8 mouse cellular contexts compared by ENCODE assay signal in genomic region chr7:65692883-65693282, GRCm38 (mm10). TPM values are rescaled to one million over a fixed set of nuclear protein-coding genes. Genes with fewer than 3 reads are reported as not detected.
DNase-seq lines count a peak whose midpoint lies in the region; ATAC-seq and TF ChIP-seq lines count a peak whose summit lies in the region.

No protein-coding gene starts in this region.

- no peak for TF ChIP-seq POLR2A in liver, adult 2 months (IDR thresholded peaks at IDR 0.05; ENCODE audit: extremely low read depth, insufficient read depth, low read length)

- TF ChIP-seq CTCF in liver, adult 2 months (IDR thresholded peaks at IDR 0.05; ENCODE audit: low read depth, low read length): no peak

- peak overlapping the region; percentile 51 for H3K4me2 ChIP-seq in kidney, embryonic 16.5 days (replicated peaks; ENCODE audit: low read depth, low read length)

- no peaks in the 10 kb centered on the region for H3K9me3 ChIP-seq in forebrain, embryonic 10.5 days
- no peaks in the 10 kb centered on the region for H3K9me3 ChIP-seq in kidney, embryonic 16.5 days (ENCODE audit: low read length)

- H3K9ac ChIP-seq in liver, adult 2 months (ENCODE audit: low read depth, low read length): peak overlapping the region; percentile 61
- H3K9ac ChIP-seq in kidney, embryonic 16.5 days (replicated peaks; ENCODE audit: low read length): peak overlapping the region; percentile 84

- peaks cover 9% of the 10 kb centered on the region; the same call in 1 of the 2 replicates for H3K36me3 ChIP-seq in liver, adult 2 months (ENCODE audit: control insufficient read depth, insufficient read depth, low read length)
- peaks cover 33% of the 10 kb centered on the region for H3K36me3 ChIP-seq in forebrain, embryonic 10.5 days (replicated peaks)
- peaks cover 26% of the 10 kb centered on the region for H3K36me3 ChIP-seq in kidney, embryonic 16.5 days (ENCODE audit: insufficient read depth, low read length)

- DNase-seq in liver, adult 2 months (ENCODE audit: extremely low read depth, low read depth, low spot score): peak; percentile 37
- no peak for DNase-seq in liver
- no peak for DNase-seq in forebrain, embryonic 10.5 days (ENCODE audit: extremely low spot score, low spot score)
- peak; percentile 77 for DNase-seq in lung, postnatal 25 days (ENCODE audit: low spot score)
- peak; percentile 50 for DNase-seq in testis, postnatal 10 days (ENCODE audit: low spot score)
- DNase-seq in thymus, postnatal 0 days (ENCODE audit: low spot score): no peak
- DNase-seq in spleen, postnatal 14 days (ENCODE audit: low spot score in 2 of 2): no peak

- no peaks in the 10 kb centered on the region for H3K79me2 ChIP-seq in liver, adult 2 months (ENCODE audit: control insufficient read depth, insufficient read depth, low read length)

- H3K27ac ChIP-seq in liver, adult 2 months (replicated peaks; ENCODE audit: insufficient read depth, low read depth, low read length): no peak overlapping the region
- peak overlapping the region; percentile 94 for H3K27ac ChIP-seq in forebrain, embryonic 10.5 days
- H3K27ac ChIP-seq in kidney, embryonic 16.5 days (ENCODE audit: low read length): peak overlapping the region; percentile 54

- no peaks in the 10 kb centered on the region for H3K27me3 ChIP-seq in liver, adult 2 months (ENCODE audit: control insufficient read depth, insufficient read depth, low read length)
- H3K27me3 ChIP-seq in forebrain, embryonic 10.5 days (ENCODE audit: poor library complexity, severe bottlenecking): no peaks in the 10 kb centered on the region
- H3K27me3 ChIP-seq in kidney, embryonic 16.5 days (ENCODE audit: insufficient read depth, low read length): no peaks in the 10 kb centered on the region

- H3K4me3 ChIP-seq in liver, adult 2 months (ENCODE audit: insufficient read depth, low read depth, low read length): peak overlapping the region; percentile 96
- H3K4me3 ChIP-seq in forebrain, embryonic 10.5 days: peak overlapping the region; percentile 87
- peak overlapping the region; percentile 79 for H3K4me3 ChIP-seq in kidney, embryonic 16.5 days (ENCODE audit: low read length)

- H3K4me1 ChIP-seq in liver, adult 2 months (ENCODE audit: control insufficient read depth, insufficient read depth, low read length): 0 out of 2 replicates have a peak, but pooled peaks cover 3% of the 10 kb centered on the region
- H3K4me1 ChIP-seq in forebrain, embryonic 10.5 days: peaks cover 20% of the 10 kb centered on the region
- peaks cover 19% of the 10 kb centered on the region for H3K4me1 ChIP-seq in kidney, embryonic 16.5 days (ENCODE audit: insufficient read depth, low read length)

- WGBS in liver, adult 2 months: under 1% methylated on average over 10 of the region's 10 CpGs
- WGBS in forebrain, embryonic 10.5 days: 2% methylated on average over 10 of the region's 10 CpGs
- WGBS in kidney, embryonic 16.5 days: 0% methylated on average over 10 of the region's 10 CpGs

- ATAC-seq in kidney, embryonic 16.5 days (ENCODE audit: low FRiP score, low TSS enrichment): peak; percentile 65

RNA-seq across cellular contexts. Expression of gene Tm2d3, which starts 1.9 kb away (rescaled TPM):
- 101 and 111 TPM in 2 replicates for total RNA-seq in liver, adult 2 months (2014; rRNA removed)
- polyA plus RNA-seq in liver, adult 2 months (2012; rRNA removed): 94.3 and 96.5 TPM in 2 replicates
- polyA plus RNA-seq in forebrain, embryonic 10.5 days (2016; fragmentation: Nextera tagmentation; extraction: Ambion mirVana): 77.9 and 80.0 TPM in 2 replicates
- 103 and 107 TPM in 2 replicates for polyA plus RNA-seq in kidney, embryonic 16.5 days (2015; fragmentation: Nextera tagmentation; extraction: Ambion mirVana)
- polyA plus RNA-seq in thymus, postnatal 0 days (2015; fragmentation: Nextera tagmentation; extraction: Ambion mirVana): 63.2 and 69.0 TPM in 2 replicates

RNA-seq across cellular contexts. Expression of gene Tarsl2, which starts 48.2 kb away (rescaled TPM):
- 9.7 and 10.1 TPM in 2 replicates for total RNA-seq in liver, adult 2 months (2014; rRNA removed)
- polyA plus RNA-seq in liver, adult 2 months (2012; rRNA removed): 3.6 and 3.8 TPM in 2 replicates
- 7.6 and 8.8 TPM in 2 replicates for polyA plus RNA-seq in forebrain, embryonic 10.5 days (2016; fragmentation: Nextera tagmentation; extraction: Ambion mirVana)
- 9.8 and 11.0 TPM in 2 replicates for polyA plus RNA-seq in kidney, embryonic 16.5 days (2015; fragmentation: Nextera tagmentation; extraction: Ambion mirVana)
- polyA plus RNA-seq in thymus, postnatal 0 days (2015; fragmentation: Nextera tagmentation; extraction: Ambion mirVana): 4.0 TPM in 2 replicates

Comparison
In these comparisons a context has a peak if more than half of its experiments do, and no peak if none do; other contexts are left out.
1. DNase-seq: peak in liver, adult 2 months (single experiment), lung, postnatal 25 days (single experiment) and testis, postnatal 10 days (single experiment); none in liver (single experiment), forebrain, embryonic 10.5 days (single experiment), thymus, postnatal 0 days (single experiment) and spleen, postnatal 14 days (0 of 2).
2. Peak in every context shown above with its lines, with median percentiles within 50 percentile points of each other: H3K4me3 ChIP-seq.